Mouse (Mus musculus) hindbrain, embryonic 16.5 days (tissue): ENCODE measurements around the gene Rnf222. TPM values are rescaled to one million over a fixed set of nuclear protein-coding genes. Genes with fewer than 3 reads are reported as not detected.

ENCODE experiments used
- ATAC-seq: fragments of 200-750 bp; cut with Nextera tagmentation; 2 replicates; pipeline ENCODE4 v1.8.0; 2017; ENCODE audit warnings: moderate TSS enrichment, moderate library complexity
- H3K27ac ChIP-seq: fragments of 300-500 bp; sonication (generic); 2 replicates; pipeline ENCODE4 v1.5.1; 2014; ENCODE audit warnings: low read depth, mild to moderate bottlenecking, control low read depth, low read length, moderate library complexity
- H3K27me3 ChIP-seq: fragments of 300-500 bp; sonication (generic); replicated peaks from 2 replicates; pipeline ENCODE4 v1.6.1; 2014; ENCODE audit warnings: low read length; ENCODE audit not compliant: control insufficient read depth, insufficient read depth
- H3K36me3 ChIP-seq: fragments of 300-500 bp; sonication (generic); 2 replicates; pipeline ENCODE4 v1.6.1; 2014; ENCODE audit warnings: mild to moderate bottlenecking, low read length, moderate library complexity, mixed read lengths; ENCODE audit not compliant: control insufficient read depth, insufficient read depth
- H3K4me1 ChIP-seq: fragments of 300-500 bp; sonication (generic); 2 replicates; pipeline ENCODE4 v1.6.1; 2014; ENCODE audit warnings: low read depth, low read length; ENCODE audit not compliant: control insufficient read depth, insufficient read depth
- H3K4me2 ChIP-seq: fragments of 300-500 bp; sonication (generic); 2 replicates; pipeline ENCODE4 v1.6.1; 2014; ENCODE audit warnings: mild to moderate bottlenecking, low read length, control low read depth, moderate library complexity
- H3K4me3 ChIP-seq: fragments of 300-500 bp; sonication (generic); 2 replicates; pipeline ENCODE4 v1.5.1; 2014; ENCODE audit warnings: mild to moderate bottlenecking, low read length, control low read depth, moderate library complexity
- H3K9ac ChIP-seq: fragments of 300-500 bp; sonication (generic); 2 replicates; pipeline ENCODE4 v1.6.1; 2014; ENCODE audit warnings: low read depth, mild to moderate bottlenecking, control low read depth, low read length, moderate library complexity
- H3K9me3 ChIP-seq: fragments of 300-500 bp; sonication (generic); 2 replicates; pipeline ENCODE4 v1.6.1; 2014; ENCODE audit warnings: mild to moderate bottlenecking, low read length, moderate library complexity; ENCODE audit not compliant: control insufficient read depth
- WGBS: fragments of 180-500 bp; shearing (Covaris S2); extraction: QIAGEN DNeasy Blood & Tissue Kit; methylation state at CpG from one replicate; pipeline ENCODE4 v1.1.7; 2014; 5-methylcytosine and 5-hydroxymethylcytosine counted together
- polyA plus RNA-seq: library from polyadenylated mRNA; unstranded; fragments of >200 nt; fragmentation: Nextera tagmentation; extraction: Ambion mirVana; gene quantifications from 2 replicates; pipeline ENCODE4 v1.2.1, GENCODE M21; 2015

The Rnf222 gene
- polyA plus RNA-seq, result 0.04 TPM in 1 of 2 replicates, not detected in the other

DNA sequence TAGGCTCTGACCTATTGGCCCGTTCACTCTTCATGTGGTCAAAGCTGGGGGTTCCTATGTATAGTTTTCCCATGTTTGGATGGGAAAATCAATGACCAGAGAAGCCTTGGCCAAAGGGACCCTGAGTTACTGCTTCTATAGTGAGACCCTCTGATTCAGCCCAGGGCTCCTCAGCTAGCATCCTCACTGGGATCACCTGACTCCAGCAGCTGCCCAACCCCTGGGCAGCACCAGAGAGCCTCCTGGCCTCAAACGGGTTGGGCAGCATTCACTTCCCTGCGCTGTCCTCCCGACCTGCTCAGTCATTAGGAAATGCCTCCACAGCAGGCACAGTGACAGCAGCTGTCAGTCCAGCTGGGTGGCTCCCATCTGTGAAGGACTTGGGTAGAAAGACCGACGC is at the start of gene Rnf222:
Rnf222 (plus strand) TSS at position 301 of the 400 bp plus-strand sequence.
- 33% methylated on average over 6 of the region's 6 CpGs for WGBS
- Histone ChIP-seq H3K4me2 (no peak within 1 kb of the TSS), H3K9me3 (no peaks in the 10 kb centered on the region), H3K4me3 (no peak within 1 kb of the TSS), H3K27ac (no peak within 1 kb of the TSS), H3K4me1 (no peaks in the 10 kb centered on the region), H3K27me3 (no peaks in the 10 kb centered on the region), H3K36me3 (no peaks in the 10 kb centered on the region), H3K9ac (no peak within 1 kb of the TSS)
- no peak for ATAC-seq

GRCm38 (mm10) chr11:68839606-68840005 is 48.7 kb upstream of the Rnf222 start:
- Histone ChIP-seq H3K4me2 (no peak overlapping the region), H3K9ac (no peak overlapping the region), H3K4me1 (no peaks in the 10 kb centered on the region), H3K4me3 (no peak overlapping the region), H3K36me3 (peaks cover 40% of the 10 kb centered on the region), H3K9me3 (no peaks in the 10 kb centered on the region), H3K27me3 (no peaks in the 10 kb centered on the region), H3K27ac (no peak overlapping the region)
- 67% methylated on average over 5 of the region's 5 CpGs for WGBS
- no peak for ATAC-seq

DNA sequence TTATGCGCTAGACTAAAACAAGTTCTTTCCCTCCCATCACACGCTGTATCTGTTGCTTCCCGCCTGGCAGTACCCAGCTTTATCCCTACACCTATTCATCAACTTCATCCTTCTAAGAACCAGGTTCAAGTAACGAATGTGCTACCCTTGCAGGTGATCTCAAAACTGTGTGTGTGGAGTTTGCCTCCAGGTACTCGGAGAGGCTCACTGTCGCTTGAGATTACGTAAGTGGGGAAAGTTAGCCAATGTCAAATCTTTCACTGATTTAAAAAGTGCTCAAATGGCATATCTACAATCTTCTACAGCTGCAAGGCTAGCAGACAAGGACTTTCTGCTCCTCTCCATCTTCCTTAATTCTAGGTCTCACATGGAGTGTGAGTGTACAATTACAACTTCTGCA is 37.5 kb upstream of the Rnf222 start:
- ATAC-seq, result no peak
- Histone ChIP-seq H3K36me3 (no peaks in the 10 kb centered on the region), H3K4me1 (peaks cover 23% of the 10 kb centered on the region), H3K27me3 (no peaks in the 10 kb centered on the region), H3K9me3 (no peaks in the 10 kb centered on the region), H3K4me3 (no peak overlapping the region), H3K4me2 (0 out of 2 replicates have a peak overlapping the region, but pooled peaks have one; percentile 0), H3K9ac (no peak overlapping the region), H3K27ac (no peak overlapping the region)
- WGBS, result 86% methylated on average over 7 of the region's 7 CpGs

DNA sequence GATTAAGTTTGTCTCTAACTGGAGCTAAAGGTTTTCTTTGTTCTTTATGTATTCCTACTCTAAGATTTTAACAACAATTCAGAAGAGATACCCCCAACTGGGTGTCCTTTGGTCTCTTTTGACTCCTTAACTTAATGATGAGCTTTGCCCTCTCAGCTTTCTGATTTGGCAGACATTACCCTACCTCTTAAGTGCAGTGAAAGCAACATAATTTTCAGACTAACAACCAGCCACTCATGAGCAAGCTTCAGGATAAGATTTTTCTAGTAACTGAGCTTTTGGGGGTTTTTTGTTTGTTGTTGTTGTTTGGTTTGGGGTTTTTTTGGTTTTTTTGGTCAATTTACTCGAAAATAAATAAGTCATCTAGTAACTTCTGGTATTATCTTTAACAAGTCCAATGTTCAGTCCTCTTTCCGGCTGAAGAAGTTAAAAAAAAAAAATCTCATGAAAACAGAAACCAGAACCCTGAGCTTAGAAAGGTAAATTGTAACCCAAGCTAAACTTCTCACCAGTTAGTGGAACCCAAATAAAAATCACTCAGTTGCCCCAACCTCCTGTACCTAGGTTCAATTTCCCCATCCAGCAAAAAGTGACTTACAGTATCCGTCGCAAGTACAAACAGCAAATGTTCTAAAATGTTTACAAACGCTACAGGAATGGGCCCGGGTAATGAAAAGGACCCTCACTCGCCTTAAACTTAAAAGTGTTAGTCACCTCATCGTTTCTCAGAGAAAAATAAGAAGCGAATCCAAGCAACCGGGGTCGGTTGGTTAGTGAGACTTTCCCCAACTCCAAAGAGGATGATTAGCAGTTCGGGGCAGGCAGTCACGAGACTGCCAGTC is 36.5 kb upstream of the Rnf222 start:
- ATAC-seq, result no peak
- no peaks in the 10 kb centered on the region for H3K36me3 ChIP-seq
- peak overlapping the region; percentile 83 for H3K4me2 ChIP-seq
- WGBS, result 5% methylated on average over 13 of the region's 13 CpGs
- peak overlapping the region; percentile 92 for H3K27ac ChIP-seq
- H3K4me1 ChIP-seq, result peaks cover 23% of the 10 kb centered on the region
- no peaks in the 10 kb centered on the region for H3K27me3 ChIP-seq
- peak overlapping the region; percentile 90 for H3K9ac ChIP-seq
- H3K9me3 ChIP-seq, result no peaks in the 10 kb centered on the region
- peak overlapping the region; percentile 73 for H3K4me3 ChIP-seq

DNA sequence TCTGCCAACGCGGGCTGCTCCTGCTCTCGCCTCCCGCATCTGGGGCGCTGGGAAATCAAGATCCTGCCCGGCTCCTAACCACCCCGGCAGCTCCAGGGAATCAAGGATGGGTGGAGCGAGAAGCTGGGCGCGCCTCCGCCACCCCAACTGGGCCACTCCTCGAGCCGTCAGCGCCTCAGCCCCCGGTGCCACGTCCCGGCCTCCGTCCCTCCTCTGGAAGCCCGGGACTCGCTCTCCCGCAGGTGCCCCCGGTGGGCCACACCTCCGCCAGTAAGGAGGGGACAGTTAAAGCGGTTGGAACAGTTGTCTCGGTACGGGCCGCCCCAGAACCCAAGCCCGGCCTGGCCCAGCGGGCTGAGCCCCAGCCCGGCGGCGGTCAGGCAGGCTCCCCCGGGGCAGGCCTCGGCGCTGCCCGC is 35.9 kb upstream of the Rnf222 start:
- peaks cover 23% of the 10 kb centered on the region for H3K4me1 ChIP-seq
- ATAC-seq, result no peak; the same call in 1 of the 2 replicates
- H3K36me3 ChIP-seq, result no peaks in the 10 kb centered on the region
- peak overlapping the region; percentile 90 for H3K9ac ChIP-seq
- peak overlapping the region; percentile 73 for H3K4me3 ChIP-seq
- no peaks in the 10 kb centered on the region for H3K9me3 ChIP-seq
- no peaks in the 10 kb centered on the region for H3K27me3 ChIP-seq
- 0% methylated on average over 30 of the region's 36 CpGs for WGBS
- peak overlapping the region; percentile 92 for H3K27ac ChIP-seq
- peak overlapping the region; percentile 83 for H3K4me2 ChIP-seq

DNA sequence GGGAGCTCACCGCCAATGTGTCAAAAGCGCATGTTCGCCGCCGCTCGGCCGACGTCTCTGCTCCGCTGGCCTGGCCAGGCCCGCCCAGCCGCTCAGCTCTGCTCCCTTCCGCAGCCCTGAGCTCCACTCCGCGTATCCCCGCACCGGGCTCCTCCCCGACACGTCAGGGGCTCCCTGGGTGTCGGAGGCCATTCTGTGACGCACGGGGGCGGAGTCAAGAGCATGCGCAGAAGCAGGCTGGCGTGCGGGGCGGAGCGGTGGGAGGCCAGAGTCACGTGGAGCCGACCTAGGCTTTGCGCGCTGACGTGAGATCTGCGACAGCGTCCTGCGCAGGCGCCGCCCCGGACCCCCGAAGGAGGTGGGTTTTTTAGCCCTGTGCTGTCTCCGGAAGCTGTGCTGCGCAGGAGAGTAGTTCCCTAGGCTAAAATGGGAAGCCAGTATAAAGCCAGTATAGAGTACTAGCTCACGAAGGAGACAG is 35.4 kb upstream of the Rnf222 start:
- peak; percentile 99 for ATAC-seq

DNA sequence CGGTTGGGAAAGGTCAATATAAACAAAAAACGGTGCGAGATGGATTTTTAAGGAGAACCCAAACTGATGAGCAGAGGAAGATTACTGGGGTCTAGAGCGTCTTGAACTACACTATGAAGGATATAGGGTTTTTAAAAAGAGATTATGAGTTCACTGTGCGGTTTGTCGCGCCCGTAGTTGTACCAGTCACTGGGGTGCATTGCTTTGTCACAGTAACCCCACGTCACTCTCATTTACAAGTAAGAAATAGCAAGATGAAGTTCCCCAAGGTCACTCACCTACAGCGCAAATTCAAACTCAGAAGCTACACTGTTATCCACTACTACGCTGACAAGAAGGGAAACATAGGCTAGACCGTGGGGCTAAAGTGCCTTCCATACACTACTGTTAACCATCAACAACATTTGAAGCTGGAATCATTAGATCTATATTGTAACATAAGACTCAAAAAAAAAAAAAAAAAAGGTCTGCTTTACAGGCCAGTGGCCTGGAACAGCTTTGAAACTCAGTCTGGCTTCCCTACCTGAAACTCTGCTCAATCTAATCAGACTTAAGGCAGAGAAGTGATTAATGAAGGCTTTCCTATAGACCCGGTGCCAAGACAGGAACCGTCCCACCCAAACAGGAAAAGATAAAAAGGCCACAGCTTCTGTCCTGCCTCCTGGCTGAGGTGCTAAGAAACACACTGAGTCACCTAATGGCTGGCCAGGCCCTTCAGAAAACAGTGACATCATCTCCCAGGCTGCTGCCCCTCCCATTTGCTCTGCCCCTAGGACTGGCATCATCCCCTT is 34.5 kb upstream of the Rnf222 start:
- Histone ChIP-seq H3K9me3 (no peaks in the 10 kb centered on the region), H3K36me3 (no peaks in the 10 kb centered on the region), H3K4me3 (peak overlapping the region; percentile 73), H3K4me1 (peaks cover 23% of the 10 kb centered on the region), H3K9ac (peak overlapping the region; percentile 61), H3K27ac (peak overlapping the region; percentile 74), H3K4me2 (peak overlapping the region; percentile 87), H3K27me3 (no peaks in the 10 kb centered on the region)
- WGBS, result 45% methylated on average over 14 of the region's 14 CpGs
- no peak for ATAC-seq

More for the DNA sequence above, 35.4 kb upstream of the Rnf222 start:
- Histone ChIP-seq H3K4me2 (peak overlapping the region; percentile 87), H3K27me3 (no peaks in the 10 kb centered on the region), H3K36me3 (no peaks in the 10 kb centered on the region), H3K9ac (peak overlapping the region; percentile 90), H3K9me3 (no peaks in the 10 kb centered on the region), H3K4me3 (peak overlapping the region; percentile 73), H3K4me1 (peaks cover 23% of the 10 kb centered on the region), H3K27ac (peak overlapping the region; percentile 92)
- WGBS, result under 1% methylated on average over 40 of the region's 42 CpGs

DNA sequence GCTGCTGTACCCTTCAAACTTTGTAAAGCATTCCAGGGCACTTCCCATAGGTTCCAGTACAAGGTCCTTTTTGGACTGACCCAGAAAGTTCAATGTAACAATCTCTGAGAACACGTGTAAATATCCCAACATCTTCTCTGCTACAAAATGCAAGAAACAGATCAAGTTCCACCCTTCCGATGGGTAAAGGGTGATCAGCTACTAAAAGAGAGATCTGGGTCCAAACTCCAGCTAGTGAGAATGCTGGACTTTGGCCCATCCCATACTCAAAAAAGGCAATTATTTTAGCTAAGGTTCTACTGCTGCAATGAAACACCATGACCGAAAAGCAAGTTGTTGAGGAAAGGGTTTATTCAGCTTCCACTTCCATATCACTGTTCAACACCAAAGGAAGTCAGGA is 33.7 kb upstream of the Rnf222 start:
- H3K4me1 ChIP-seq, result peaks cover 23% of the 10 kb centered on the region
- 89% methylated on average over 3 of the region's 3 CpGs for WGBS
- H3K4me2 ChIP-seq, result no peak overlapping the region
- H3K4me3 ChIP-seq, result no peak overlapping the region
- H3K36me3 ChIP-seq, result no peaks in the 10 kb centered on the region
- no peak for ATAC-seq
- H3K9me3 ChIP-seq, result no peaks in the 10 kb centered on the region
- no peaks in the 10 kb centered on the region for H3K27me3 ChIP-seq
- H3K27ac ChIP-seq, result no peak overlapping the region
- H3K9ac ChIP-seq, result no peak overlapping the region

GRCm38 (mm10) chr11:68857329-68857728 is 31.0 kb upstream of the Rnf222 start:
- 90% methylated on average over 3 of the region's 3 CpGs for WGBS
- Histone ChIP-seq H3K27me3 (no peaks in the 10 kb centered on the region), H3K9me3 (no peaks in the 10 kb centered on the region), H3K27ac (no peak overlapping the region), H3K4me3 (no peak overlapping the region), H3K36me3 (no peaks in the 10 kb centered on the region), H3K4me2 (no peak overlapping the region), H3K9ac (no peak overlapping the region), H3K4me1 (peaks cover 6% of the 10 kb centered on the region)
- ATAC-seq, result no peak
